Mouse (Mus musculus) lung, postnatal 25 days (tissue): ENCODE results near the gene Depdc5.
"Not testable (repeated sequence)": the region's sequence is repeated elsewhere in the genome, so short reads cannot be mapped to it uniquely, and the experiment has no call there.

Experiments
- DNase-seq: peaks from one replicate; pipeline ENCODE4 v3.0.0; 2022; ENCODE audit warnings: low spot score

Depdc5 gene

DNA sequence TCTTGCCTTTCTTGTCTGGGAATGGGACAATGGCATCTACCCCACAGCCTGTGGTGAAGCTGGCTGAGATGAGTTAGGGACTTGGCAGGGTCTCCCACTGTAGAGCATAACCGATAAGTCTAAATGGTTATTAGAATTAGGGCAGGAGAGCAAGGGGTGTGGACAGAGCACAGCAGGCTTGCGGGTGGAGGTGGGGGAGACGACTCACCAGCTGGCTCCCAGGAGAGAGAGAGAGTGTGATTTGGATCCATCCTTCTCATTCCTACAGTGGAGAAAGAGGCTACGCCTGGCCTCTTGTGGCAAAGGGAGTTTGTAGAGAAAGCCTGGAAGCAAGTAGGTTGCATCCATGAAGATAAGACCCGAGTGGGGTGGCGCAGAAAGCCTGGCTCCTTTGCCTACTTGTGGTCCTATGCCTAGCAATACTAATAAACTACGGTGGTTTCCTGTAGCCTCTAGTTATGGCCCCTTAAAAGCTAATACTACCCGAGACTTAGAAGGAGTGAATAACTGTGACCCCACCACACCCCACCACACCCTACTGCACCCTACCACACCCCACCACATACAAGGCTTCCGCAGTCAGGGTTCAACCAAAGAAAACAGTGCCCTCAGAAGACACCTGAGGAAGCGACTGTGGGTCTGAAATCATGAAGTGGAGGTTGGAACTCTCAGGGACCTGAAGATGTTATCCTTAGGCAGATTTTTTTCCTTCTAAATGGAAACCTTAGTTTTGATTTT, 168.7 kb downstream of the Depdc5 start:
- no peak for DNase-seq

DNA sequence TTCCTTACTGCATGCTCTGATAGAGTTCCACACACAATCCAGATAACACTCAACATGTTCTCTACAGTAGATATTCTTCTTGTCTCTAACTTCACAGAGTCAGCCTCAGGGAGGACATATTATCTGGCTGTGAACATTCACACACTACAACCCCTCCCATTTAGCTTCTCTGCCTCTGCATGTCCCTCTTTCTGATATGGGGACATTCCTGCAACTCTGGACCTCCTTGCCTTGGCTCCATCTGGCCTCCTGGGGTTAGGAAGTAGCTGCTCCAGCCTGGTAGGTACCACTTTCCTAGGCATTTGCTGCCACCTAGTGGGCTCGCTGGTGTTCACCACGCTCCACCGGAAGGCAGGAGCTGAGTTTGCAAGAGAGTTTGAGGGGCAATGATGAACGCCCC, 169.6 kb downstream of the Depdc5 start:
- DNase-seq = peak; percentile 68

- DNase-seq = not testable (repeated sequence)
These were observed 170.1 kb downstream of the Depdc5 start for GRCm38 (mm10) chr5:33033633-33034032.

GRCm38 (mm10) chr5:33034100-33034499, 170.6 kb downstream of the Depdc5 start:
- no peak for DNase-seq

DNA sequence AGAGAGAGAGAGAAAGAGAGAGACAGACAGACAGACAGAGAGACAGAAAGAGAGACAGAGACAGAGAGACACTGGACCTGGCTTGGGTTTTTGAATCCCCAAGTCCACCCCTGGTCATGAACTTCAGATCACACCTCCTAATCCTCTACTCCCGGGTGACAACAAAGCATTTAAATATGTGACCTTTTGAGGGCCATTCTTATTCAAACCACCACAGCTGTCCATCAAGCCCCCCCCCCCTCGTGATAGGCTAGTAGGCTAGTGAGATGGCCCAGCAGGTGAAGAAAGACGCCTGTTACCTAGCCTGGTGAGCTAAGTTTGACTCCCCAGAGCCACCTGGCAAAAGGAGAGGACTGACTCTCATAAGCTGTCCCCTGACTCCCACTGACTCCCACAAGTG, 171.4 kb downstream of the Depdc5 start:
- DNase-seq = no peak

DNA sequence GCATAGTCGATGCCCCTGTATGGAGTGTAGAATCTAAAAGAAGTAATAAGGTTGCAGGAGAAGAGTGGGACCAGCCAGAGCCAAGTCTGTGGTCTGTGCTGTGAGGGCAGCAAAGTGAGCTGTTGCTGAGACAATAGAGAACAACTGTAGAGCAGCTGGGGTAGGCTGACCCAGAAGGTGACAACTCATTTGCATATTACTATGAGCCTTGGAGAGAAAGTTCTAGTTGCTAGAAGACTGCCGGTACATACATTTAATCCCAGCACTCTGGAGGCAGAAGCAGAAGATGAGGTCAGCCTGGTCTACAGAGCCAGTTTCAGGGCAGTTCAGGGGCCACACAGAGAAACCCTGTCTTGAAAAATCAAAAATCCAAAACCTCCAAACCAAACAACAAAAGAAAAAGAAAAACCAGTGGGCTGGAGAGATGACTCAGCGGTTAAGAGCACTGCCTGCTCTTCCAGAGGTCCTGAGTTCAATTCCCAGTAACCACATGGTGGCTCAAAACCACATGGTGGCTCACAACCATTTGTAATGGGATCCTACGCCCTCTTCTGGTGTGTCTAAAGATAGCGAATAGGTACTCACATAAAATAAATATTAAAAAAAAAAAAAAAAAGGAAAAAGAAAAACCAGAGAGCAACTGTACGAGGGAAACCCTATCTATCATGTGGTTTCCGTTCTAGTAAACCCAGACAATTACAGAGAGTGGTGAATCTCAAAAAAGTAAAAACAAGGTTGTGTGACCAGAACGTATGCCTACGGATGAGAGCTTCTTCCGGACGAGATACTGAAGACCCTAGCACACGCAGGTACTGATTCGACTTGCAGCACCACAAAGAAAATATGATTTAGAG, 175.4 kb downstream of the Depdc5 start:
- DNase-seq = no peak

DNA sequence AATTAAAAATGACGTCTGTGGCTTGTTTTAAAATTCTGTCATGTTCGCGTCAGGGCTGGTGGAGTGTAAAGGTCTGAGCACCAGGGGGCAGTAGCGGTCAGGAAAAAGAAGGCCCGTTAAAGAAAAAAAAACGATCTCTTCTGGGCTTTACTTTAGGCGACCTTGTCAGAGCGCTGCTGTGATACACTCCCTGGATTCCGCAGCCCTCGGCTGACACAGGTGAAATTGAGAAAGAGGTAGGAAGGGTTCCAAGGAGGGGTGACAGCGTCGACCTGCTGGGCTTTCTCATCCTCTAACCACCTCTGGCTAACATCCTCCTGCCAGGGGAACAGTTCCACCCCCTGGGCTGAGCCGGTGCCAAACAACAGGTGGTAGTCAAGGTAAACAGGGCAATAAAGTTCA, 176.0 kb downstream of the Depdc5 start:
- DNase-seq = peak; percentile 58

GRCm38 (mm10) chr5:33040735-33041134, 177.2 kb downstream of the Depdc5 start:
- DNase-seq = not testable (repeated sequence)

DNA sequence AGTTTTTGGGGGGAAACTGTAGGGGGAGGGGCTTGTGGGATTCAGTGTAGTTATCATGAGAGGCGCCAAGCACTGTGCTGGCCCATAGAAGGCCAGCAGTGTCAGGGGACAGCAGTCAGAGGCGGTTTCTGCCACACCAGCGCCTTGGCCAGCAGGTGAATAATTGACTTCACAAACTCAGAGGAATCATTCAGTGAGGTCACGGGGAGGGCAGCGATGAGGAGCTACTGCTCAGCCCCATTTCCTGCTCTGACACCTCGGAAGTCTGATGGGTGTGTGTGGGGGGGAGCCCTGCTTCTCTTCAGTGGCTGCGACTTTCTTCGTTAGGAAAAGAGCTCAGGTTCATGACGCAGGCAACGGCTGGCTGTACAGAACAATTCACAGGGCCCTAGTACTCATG, 179.9 kb downstream of the Depdc5 start:
- no peak for DNase-seq
